Mouse (Mus musculus): ENCODE measurements around the gene Pitpnm3. TPM values are rescaled to one million over a fixed set of nuclear protein-coding genes. Genes with fewer than 3 reads are reported as not detected.

Pitpnm3 gene
- polyA plus RNA-seq, 1 experiment, result 69.5 TPM

DNA sequence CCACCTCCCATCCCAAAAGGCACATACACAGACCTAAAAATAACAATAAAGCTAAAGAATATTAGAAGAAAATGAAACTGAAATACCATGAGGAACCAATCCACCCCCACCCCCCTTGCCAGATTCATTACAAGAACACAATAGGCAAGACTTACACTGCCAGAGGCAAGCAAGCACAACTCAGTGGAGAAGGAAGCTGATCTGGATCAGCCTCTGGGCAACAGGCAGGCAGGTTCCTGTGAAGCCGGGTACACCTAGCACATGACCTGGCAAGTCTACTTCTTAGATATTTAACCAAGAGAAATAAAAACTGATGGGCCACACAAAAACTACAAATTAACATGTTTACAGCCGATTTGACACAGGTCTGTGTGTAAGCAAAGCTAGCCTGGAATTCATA, 27.6 kb upstream of the Pitpnm3 start:
- no peak overlapping the region for H3K27ac ChIP-seq (ENCODE audit: insufficient read depth, low read length)
- TF ChIP-seq POLR2A (IDR thresholded peaks at IDR 0.05; ENCODE audit: extremely low read depth, insufficient read depth, low read length), result no peak
- TF ChIP-seq CTCF (IDR thresholded peaks at IDR 0.05; ENCODE audit: extremely low read depth, insufficient read depth, low read length), result no peak
- no peak overlapping the region for H3K4me3 ChIP-seq (ENCODE audit: insufficient read depth, low read length)
- H3K4me1 ChIP-seq (ENCODE audit: control insufficient read depth, insufficient read depth, low read length), result no peaks in the 10 kb centered on the region

DNA sequence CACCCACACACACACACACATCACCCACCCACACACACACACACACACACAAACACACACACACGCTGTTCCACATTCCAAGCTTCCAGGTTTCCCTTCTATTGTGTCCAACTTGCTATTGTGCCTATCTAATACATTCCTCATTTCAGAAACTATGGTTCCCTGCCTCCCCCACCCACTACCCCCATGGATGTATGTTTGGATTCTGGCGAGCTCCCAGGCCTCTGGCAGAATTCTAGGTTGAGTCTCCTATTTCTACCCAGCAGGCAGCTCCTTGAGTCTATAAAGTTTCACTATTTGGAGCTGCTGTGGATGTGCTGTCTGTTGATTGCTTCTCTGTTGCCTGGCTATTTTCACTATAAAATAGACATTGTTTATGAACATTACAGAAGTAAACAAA, 21.0 kb upstream of the Pitpnm3 start:
- H3K4me3 ChIP-seq (ENCODE audit: insufficient read depth, low read length), result no peak overlapping the region
- H3K4me1 ChIP-seq (ENCODE audit: control insufficient read depth, insufficient read depth, low read length), result peaks cover 9% of the 10 kb centered on the region
- no peak overlapping the region for H3K27ac ChIP-seq (ENCODE audit: insufficient read depth, low read length)
- TF ChIP-seq POLR2A (IDR thresholded peaks at IDR 0.05; ENCODE audit: extremely low read depth, insufficient read depth, low read length), result no peak
- TF ChIP-seq CTCF (IDR thresholded peaks at IDR 0.05; ENCODE audit: extremely low read depth, insufficient read depth, low read length), result no peak

DNA sequence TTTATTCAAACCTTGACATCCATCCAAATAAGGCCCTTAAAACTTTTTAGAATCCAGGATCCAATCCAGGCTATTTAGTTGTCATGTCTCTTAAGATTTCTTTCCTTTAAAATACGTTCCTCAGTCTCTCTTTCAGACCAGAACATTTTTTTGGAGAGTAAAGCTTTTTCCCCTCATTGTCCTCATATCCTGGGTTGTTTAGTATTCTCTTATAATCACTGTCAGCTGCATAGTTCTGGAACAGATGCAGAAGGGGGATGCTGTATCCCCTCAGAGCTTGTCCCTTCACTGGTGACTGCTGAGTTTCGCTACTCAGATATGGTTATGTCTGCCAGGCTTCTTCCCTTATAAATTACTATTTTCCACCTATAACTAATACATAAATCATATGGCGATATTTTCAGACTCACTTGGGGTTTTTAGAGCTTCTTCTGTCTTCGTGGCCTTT, 20.4 kb upstream of the Pitpnm3 start:
- no peak overlapping the region for H3K4me3 ChIP-seq (ENCODE audit: insufficient read depth, low read length)
- TF ChIP-seq CTCF (IDR thresholded peaks at IDR 0.05; ENCODE audit: extremely low read depth, insufficient read depth, low read length) (no peak), POLR2A (IDR thresholded peaks at IDR 0.05; ENCODE audit: extremely low read depth, insufficient read depth, low read length) (no peak)
- peaks cover 9% of the 10 kb centered on the region for H3K4me1 ChIP-seq (ENCODE audit: control insufficient read depth, insufficient read depth, low read length)
- H3K27ac ChIP-seq (ENCODE audit: insufficient read depth, low read length), result no peak overlapping the region

DNA sequence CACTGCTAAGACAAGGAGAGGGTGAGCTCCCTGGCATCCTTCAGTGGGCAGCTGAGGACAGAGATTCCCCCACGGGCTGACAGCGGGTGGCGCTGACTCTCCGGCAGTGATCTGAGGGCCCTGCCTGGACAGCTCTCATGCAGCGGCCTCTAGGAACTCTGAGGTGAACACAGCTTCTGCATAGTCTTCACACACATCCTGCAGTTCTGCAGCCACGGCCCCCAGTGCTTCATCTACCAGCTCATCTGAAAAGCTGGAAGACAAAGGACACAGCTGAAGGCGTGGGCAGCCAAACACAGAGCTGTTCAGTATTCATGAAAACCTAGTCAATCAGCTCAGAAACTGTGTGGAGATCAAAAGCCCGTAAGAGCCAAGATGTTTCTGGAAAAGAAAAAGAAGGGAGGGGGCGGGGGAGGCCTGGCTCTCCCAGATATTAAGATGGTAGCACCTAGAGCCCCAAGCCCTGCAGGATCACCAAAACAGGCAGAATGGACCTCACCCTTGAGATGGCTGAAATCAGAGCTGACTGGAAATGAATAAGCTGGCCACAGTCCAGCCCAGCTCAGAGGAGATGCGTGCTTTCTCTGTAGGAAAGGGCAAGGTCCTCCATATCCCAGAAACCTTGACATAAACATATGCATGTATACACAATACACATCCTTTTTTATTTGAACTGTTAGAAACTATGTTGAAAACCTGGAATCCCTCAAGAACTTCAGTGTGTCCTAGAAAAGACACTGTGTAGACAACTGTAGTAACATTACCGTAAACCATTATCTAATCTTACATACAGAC, 19.8 kb upstream of the Pitpnm3 start:
- Histone ChIP-seq H3K4me3 (ENCODE audit: insufficient read depth, low read length) (no peak overlapping the region), H3K4me1 (ENCODE audit: control insufficient read depth, insufficient read depth, low read length) (peaks cover 9% of the 10 kb centered on the region), H3K27ac (ENCODE audit: insufficient read depth, low read length) (no peak overlapping the region)
- no peak for TF ChIP-seq CTCF (IDR thresholded peaks at IDR 0.05; ENCODE audit: extremely low read depth, insufficient read depth, low read length)
- no peak for TF ChIP-seq POLR2A (IDR thresholded peaks at IDR 0.05; ENCODE audit: extremely low read depth, insufficient read depth, low read length)

DNA sequence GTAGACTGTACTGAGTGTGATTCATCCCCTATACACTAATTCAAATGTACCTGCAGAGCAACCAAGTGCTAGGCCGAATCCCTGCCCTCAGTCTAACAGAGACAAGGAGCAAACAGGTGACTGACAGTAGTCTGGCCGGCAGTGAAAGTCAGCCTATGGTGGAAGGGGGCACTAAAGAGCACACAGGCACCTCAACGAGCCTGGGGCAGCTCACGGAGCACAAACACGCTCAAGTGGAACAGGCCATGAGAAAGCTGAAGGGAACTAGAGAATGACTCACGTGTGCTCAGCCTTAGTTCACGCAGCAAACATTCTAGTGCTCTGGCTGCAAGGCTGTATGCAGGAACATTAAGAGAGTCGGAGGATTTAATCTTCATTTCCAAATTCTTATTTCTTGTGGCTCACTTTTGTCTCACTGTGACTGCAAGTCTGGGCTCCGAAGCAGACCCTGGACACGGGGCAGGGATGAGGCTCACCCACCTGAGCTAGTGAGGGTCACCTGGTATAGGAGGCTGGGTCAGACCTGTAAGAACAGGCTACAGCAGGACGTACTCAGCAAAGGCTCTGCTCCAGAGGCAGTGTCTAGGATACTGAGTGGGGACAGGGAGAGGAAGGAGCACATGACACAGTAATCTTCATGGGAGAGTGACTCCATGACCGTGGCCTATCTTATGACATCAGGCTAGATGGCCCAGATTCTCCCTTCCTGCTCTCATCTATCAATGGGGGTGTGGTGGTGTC, 17.7 kb upstream of the Pitpnm3 start:
- TF ChIP-seq CTCF (IDR thresholded peaks at IDR 0.05; ENCODE audit: extremely low read depth, insufficient read depth, low read length), result no peak
- TF ChIP-seq POLR2A (IDR thresholded peaks at IDR 0.05; ENCODE audit: extremely low read depth, insufficient read depth, low read length), result no peak
- Histone ChIP-seq H3K4me1 (ENCODE audit: control insufficient read depth, insufficient read depth, low read length) (peaks cover 9% of the 10 kb centered on the region), H3K27ac (ENCODE audit: insufficient read depth, low read length) (no peak overlapping the region)

DNA sequence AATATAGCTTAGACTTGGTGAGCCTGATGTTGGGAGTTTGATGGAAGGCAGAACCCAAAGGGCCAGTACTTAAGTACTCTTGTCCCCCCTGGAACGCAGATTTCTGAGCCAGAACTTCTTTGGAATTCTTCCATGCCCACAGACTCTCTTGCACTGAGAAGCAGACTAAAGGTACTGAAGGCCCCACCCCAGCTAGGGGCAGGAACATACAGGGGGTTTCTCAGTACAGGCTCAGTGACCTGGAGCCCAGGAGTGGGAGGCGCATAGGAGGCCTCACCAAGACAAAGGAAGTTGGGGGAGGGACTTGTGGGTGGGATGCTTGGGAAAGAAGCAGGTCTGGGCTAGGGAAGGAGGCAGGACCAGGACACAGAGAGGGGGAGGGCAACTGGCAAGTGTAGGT, 15.5 kb upstream of the Pitpnm3 start:
- TF ChIP-seq POLR2A (IDR thresholded peaks at IDR 0.05; ENCODE audit: extremely low read depth, insufficient read depth, low read length) (no peak), CTCF (IDR thresholded peaks at IDR 0.05; ENCODE audit: extremely low read depth, insufficient read depth, low read length) (no peak)
- Histone ChIP-seq H3K4me1 (ENCODE audit: control insufficient read depth, insufficient read depth, low read length) (peaks cover 4% of the 10 kb centered on the region), H3K4me3 (ENCODE audit: insufficient read depth, low read length) (no peak overlapping the region), H3K27ac (ENCODE audit: insufficient read depth, low read length) (no peak overlapping the region)

More for the DNA sequence above, 17.7 kb upstream of the Pitpnm3 start:
- no peak overlapping the region for H3K4me3 ChIP-seq (ENCODE audit: insufficient read depth, low read length)

DNA sequence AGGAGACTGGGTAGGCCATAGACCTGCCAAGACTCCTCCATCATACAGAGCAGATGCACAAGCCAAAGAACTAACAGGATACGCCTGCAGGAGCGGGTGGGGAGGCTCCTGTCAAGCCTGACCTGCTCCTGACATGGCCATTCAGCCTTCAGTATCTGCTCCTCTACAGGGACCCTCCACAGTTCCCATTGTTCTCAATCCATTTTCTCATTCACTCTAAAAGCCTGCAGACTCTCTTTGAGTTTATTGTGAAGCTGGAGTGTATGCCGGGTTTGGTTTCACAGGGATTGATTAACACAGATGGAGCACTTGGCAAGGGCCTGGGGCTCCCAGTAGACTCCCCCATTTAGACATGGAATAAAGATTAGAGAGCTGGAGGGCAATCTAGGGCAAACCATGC, 12.3 kb upstream of the Pitpnm3 start:
- Histone ChIP-seq H3K27ac (ENCODE audit: insufficient read depth, low read length) (no peak overlapping the region), H3K4me3 (ENCODE audit: insufficient read depth, low read length) (no peak overlapping the region), H3K4me1 (ENCODE audit: control insufficient read depth, insufficient read depth, low read length) (no peaks in the 10 kb centered on the region)
- TF ChIP-seq POLR2A (IDR thresholded peaks at IDR 0.05; ENCODE audit: extremely low read depth, insufficient read depth, low read length) (no peak), CTCF (IDR thresholded peaks at IDR 0.05; ENCODE audit: extremely low read depth, insufficient read depth, low read length) (no peak)

DNA sequence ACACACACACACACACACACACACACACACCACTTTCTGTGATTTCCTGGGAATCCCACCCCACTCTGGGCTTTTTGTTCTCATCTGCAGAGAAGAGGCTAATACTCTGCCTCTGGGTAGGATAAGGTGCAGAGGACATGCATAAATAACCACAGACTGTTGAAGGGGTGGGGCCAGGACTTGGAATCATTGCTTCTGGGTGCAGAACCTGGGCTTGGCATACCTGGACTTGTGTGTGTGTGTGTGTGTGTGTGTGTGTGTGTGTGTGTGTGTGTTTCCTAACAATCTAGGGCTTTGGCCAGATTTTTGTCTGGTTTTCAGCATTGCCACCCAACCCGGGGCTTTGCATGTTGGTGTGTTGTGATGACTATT, 10.3 kb upstream of the Pitpnm3 start:
- H3K4me3 ChIP-seq (ENCODE audit: insufficient read depth, low read length), result no peak overlapping the region
- TF ChIP-seq POLR2A (IDR thresholded peaks at IDR 0.05; ENCODE audit: extremely low read depth, insufficient read depth, low read length) (no peak), CTCF (IDR thresholded peaks at IDR 0.05; ENCODE audit: extremely low read depth, insufficient read depth, low read length) (no peak)
- H3K4me1 ChIP-seq (ENCODE audit: control insufficient read depth, insufficient read depth, low read length), result no peaks in the 10 kb centered on the region
- no peak overlapping the region for H3K27ac ChIP-seq (ENCODE audit: insufficient read depth, low read length)

DNA sequence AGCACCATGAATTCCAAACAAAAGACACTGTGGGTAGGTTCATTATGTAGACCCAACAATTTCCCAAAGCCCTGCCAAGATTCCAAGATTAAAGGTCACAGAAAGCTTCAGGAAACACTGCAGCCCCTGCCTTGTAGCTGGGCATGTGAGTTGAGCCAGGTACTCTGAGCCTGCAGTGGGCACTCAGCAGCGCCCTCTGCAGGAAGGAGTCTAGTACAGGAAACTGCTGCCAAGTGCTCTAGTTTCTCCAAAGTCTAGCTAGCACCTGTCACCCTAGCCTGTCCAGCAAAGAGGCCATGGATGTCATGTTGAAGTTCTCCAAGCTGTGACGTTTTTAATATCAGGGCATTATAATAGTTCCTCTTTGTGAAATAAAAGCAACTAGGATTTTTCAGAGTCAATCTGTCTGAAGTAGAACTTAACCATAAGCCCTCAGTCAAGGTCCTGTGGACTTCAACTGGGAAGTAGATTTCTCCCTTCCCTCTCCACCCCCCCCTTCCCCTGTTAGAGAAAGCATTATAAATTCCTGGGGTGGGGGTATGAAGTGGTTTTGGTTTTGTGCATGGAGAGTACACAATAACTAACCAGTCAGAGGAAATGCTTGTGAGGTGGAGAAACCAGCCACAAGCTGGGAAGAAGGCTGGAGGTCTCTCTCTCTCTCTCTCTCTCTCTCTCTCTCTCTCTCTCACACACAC, 9.8 kb upstream of the Pitpnm3 start:
- TF ChIP-seq POLR2A (IDR thresholded peaks at IDR 0.05; ENCODE audit: extremely low read depth, insufficient read depth, low read length) (no peak), CTCF (IDR thresholded peaks at IDR 0.05; ENCODE audit: extremely low read depth, insufficient read depth, low read length) (peak; percentile 62)
- Histone ChIP-seq H3K27ac (ENCODE audit: insufficient read depth, low read length) (no peak overlapping the region), H3K4me3 (ENCODE audit: insufficient read depth, low read length) (no peak overlapping the region), H3K4me1 (ENCODE audit: control insufficient read depth, insufficient read depth, low read length) (no peaks in the 10 kb centered on the region)
